Mouse (Mus musculus): ENCODE data around the gene Commd1.

The Commd1 gene

GRCm38 (mm10) chr11:22989786-22990185 is 7.6 kb upstream of the Commd1 start:
- no peak for DNase-seq (ENCODE audit: low spot score)

DNA sequence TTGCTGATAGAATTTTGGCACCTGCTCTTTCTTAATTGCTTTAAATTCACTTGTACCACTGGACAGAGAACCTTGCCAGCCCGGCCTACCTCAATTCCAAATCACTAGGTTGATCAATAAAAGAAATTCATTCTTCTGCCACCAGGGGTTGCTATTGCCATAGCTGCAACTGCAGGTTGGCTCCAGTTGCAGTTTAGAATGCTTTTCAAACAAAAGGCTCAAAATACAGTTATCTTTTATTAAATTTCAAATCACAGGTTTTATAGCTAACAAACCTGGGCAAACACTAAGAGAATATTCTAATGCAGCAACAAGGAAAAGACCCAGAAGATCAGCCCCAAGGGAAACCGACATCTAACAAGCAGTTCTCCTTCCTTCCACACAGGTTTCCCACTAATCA is 5.2 kb upstream of the Commd1 start:
- DNase-seq (ENCODE audit: low spot score), result peak; percentile 82

DNA sequence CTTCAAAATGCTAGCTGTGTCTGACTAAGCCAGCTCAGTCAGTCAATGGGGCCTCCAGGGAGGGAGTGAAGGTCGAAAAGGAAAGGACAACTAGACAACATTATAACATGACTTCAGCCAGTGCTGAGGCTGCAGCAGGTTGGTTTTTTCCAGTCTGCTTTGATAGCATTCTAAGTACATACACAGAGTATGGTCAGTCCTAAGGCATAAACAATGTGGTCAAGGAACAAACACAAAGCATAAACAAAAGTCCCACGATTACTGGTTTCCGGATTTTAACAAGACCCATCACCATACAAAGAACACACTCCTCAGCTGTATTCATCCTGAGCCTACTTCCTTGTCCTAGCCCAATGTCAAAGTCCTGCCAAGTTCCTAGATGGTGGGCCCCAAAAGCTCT is 3.3 kb upstream of the Commd1 start:
- DNase-seq (ENCODE audit: low spot score), result no peak

DNA sequence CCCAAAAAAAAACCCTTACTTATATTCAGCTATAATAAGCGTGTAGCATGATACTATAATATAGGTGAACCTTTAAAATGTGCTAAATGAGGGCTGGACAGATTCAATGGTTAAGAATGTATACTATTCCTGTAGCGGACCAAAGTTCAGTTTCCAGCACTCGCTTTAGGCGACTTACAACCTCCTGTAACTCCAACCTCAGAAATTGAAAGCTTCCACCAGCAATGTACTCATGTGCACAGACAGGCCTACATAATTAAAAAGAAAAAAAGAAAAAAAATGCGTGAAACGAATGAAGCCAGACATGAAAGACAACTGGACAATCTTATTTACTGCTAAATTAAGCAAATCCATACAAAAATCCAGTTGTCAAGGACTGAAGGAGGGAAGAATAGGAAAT is 664 bp upstream of the Commd1 start:
- DNase-seq (ENCODE audit: low spot score), result no peak

- no peak for DNase-seq (ENCODE audit: low spot score)
Measured at GRCm38 (mm10) chr11:22981543-22981950, 635 bp downstream of the Commd1 start.

DNA sequence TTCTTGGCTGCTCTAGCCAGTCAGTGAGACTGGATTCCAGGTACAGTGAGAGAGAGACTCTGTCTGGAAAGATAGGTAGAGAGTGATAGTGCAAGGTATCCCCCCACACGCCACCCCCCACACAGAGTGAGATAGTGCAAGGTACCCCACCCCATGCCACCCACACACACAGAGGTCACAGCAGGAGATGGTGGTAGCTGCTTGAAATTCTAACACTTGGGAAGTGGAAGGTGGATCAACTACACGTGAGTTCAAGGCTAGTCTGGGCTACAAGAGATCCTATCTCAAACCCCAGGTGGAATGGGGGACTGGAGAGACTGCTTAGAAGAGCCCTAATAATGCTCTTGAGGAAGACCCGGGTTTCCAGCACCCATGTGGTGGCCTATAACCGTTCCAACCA is 1.1 kb downstream of the Commd1 start:
- no peak for DNase-seq (ENCODE audit: low spot score)

DNA sequence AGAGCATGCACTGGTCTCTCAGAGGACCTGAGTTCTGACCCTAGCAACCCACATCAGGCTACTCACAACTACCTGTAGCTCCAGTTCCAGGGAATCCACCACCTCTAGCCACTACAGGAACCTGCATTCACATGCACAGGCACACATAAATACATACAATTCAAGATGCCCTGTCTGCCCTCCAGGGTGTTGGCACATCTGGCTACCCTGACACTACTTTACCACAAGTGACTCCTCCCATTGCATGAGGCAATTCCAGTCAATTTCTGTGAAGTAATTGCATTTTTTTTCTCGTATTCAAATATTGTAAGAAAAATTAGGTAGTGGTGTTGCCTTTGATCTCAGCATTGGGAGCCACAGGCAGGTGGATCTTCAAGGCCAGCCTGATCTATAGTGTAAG is 3.0 kb downstream of the Commd1 start:
- no peak for DNase-seq (ENCODE audit: low spot score)

- no peak for DNase-seq (ENCODE audit: low spot score)
Measured at GRCm38 (mm10) chr11:22978711-22979110, 3.5 kb downstream of the Commd1 start.

GRCm38 (mm10) chr11:22978215-22978614 is 4.0 kb downstream of the Commd1 start:
- DNase-seq (ENCODE audit: low spot score), result no peak

DNA sequence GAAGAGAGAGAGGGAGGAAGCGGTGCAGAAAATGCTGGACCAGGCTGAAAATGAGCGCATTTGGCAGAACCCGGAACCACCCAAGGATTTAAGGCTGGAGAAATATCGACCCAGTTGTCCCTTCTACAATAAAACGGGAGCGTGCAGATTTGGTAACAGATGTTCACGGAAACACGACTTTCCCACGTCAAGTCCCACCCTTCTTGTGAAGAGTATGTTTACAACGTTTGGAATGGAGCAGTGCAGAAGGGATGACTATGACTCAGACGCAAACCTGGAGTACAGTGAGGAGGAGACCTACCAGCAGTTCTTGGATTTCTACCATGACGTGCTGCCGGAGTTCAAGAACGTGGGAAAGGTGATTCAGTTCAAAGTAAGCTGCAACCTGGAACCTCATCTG is 8.6 kb downstream of the Commd1 start:
- no peak for DNase-seq (ENCODE audit: low spot score)

GRCm38 (mm10) chr11:22972746-22973526 is 9.2 kb downstream of the Commd1 start:
- peak; percentile 80 for DNase-seq (ENCODE audit: low spot score)

DNA sequence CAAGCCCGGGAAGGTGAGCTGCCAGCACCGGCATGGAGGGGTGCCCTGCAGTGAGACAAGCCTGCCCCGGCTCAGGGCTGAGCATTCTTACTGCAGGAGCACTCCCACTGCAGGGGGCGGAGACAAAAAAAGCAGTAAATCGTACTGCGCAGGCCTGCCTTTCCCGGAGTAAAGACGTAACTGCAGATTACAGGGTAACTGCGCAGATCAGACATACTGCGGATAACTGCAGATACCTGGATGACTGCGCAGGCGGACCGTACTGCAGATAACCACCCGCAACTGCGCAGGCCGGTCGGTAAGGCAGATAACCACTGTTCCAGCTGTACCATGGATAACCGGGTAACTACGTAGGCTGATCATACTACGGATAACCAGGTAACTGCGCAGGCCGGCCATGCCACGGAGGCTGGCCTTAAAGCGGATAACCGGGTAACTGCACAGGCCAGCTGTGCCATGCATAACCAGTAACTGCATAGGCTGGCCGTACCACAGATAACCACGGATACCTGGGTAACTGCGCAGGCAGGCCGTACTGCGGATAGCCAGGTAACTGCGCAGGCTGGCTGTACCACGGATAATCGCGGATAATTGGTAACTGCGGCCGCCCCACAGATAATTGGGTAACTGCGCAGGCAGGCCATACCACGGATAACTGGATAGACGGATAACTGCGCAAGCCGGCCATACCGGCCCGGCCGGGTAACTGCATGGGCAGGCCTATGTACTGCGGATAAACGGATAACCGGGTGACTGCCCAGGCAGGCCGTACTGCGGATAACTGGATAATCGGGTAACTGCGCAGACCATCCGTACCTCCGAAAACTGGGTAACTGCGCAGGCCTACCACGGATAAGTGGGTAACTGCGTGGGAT is 10.1 kb downstream of the Commd1 start, which contains the start of gene Zrsr1:
TSS of gene Zrsr1 (plus strand) at position 171 of the 875 bp plus-strand sequence.
- peak; percentile 72 for DNase-seq (ENCODE audit: low spot score)

DNA sequence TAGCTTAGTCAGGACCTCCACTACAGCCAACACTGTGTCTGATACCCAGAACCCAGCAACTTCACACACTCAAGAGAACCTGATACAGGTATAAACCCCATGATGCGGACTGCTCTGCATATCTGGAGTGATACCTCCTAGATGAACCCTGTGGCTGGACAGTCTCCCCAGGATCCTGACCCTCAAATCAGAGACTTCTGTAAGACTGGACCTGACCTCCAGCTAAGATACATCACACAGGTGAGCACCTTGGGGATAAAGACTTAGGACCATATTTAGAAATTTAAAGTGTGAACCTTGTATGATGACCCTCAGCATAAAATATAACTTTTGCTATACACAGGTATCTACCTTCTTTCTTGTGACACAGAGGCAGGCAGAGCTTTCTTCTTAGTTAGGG is 11.6 kb downstream of the Commd1 start:
- DNase-seq (ENCODE audit: low spot score), result no peak

GRCm38 (mm10) chr11:22969486-22969885 is 12.7 kb downstream of the Commd1 start:
- DNase-seq (ENCODE audit: low spot score), result peak; percentile 44

- no peak for DNase-seq (ENCODE audit: low spot score)
Measured at GRCm38 (mm10) chr11:22965503-22965902, 16.7 kb downstream of the Commd1 start.

GRCm38 (mm10) chr11:22964401-22964800 is 17.8 kb downstream of the Commd1 start:
- no peak for DNase-seq (ENCODE audit: low spot score)

DNA sequence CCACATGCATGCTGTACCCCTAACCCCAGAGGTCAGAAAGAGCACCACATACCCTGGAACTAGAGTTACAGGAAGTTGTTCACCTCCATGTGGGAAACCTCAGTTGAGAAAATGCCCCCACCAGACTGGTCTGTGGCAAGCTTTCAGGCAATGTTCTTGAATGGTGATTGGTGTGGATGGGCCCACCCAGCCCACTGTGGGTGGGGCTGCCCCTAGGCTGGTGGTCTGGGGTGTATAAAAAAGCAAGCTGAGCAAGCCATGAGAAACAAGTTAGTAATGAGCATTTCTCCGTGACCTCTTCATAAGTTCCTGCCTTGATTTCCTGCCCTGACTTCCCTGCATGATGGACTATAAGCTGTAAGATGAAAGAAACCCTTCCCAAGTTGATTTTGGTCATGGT is 20.1 kb downstream of the Commd1 start:
- no peak for DNase-seq (ENCODE audit: low spot score)

DNA sequence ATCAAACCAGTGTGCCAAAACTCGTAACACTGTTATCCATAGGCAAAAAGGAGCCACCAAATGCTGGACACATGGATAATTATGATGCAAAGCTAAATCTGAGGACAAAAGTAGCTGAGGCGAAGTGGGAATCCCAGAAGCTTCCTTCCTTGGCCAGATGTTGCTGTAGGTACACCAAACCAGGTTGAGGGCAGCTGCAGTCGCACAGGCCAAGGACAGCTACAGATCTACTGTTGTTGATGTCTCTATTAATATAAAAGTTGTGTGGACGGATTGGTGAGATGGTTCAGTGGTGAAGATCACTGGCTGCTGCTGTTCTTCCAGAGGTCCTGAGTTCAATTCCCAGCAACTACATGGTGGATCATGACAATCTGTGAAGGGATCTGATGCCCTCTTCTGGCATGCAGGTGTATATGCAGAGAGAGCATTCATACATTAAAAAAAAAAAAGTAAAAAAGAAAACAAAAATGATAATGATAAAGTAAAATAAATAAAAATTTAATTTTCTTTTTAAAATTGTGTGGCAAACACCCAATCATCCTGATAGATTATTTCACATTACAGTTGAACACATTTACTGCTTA is 24.3 kb downstream of the Commd1 start:
- no peak for DNase-seq (ENCODE audit: low spot score)

DNA sequence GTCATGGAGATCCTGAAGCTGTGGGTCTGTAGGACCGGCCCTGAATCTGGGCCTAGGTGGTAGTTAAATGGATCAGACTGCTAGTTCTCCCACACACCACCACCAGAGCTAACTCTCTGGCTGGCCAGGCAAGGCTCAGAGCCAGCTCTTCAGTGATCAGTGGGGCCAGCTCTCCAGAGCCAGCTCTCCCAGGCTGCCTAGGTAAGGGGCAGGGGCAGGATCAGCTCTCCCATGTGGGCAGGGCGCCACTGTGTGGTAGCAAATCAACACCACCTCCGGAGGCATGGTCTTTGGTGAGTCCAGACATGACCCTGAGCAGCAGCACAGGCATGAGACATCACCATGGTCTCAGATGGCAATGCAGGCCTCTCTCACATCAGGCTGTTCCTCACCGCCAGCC is 25.4 kb downstream of the Commd1 start:
- DNase-seq (ENCODE audit: low spot score), result peak; percentile 30

GRCm38 (mm10) chr11:22956346-22956745 is 25.8 kb downstream of the Commd1 start:
- no peak for DNase-seq (ENCODE audit: low spot score)

DNA sequence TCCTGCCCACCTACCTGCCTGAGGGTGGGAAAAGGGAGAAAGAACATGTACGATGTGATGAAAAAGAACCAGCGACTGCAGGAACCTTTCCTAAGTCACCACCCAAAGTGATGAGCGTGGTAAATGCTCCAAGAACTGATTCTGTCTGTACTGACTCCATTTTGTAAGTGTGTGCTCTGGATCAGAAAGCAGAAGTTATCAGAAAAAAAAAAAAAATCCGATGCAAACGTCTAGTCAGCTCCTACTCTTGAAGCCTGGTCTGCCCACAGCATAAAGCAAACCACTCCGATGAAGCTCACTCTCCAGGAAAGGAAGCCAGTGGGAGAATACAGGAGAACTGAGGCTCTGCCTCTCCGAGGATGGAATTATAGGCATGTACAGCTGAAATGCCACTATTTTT is 29.5 kb downstream of the Commd1 start:
- no peak for DNase-seq (ENCODE audit: low spot score)

- no peak for DNase-seq (ENCODE audit: low spot score)
Measured at GRCm38 (mm10) chr11:22950131-22950530, 32.1 kb downstream of the Commd1 start.

- no peak for DNase-seq (ENCODE audit: low spot score)
Measured at GRCm38 (mm10) chr11:22949101-22949500, 33.1 kb downstream of the Commd1 start.
